Mouse (Mus musculus) liver, embryonic 14.5 days (tissue): ENCODE measurements around the gene Wdr5.
A peak's percentile ranks its signal among the peaks of the same experiment; 100 is the strongest.

ENCODE experiments used
- CTCF ChIP-seq: IDR thresholded peaks from 2 replicates; pipeline ENCODE4 v1.5.1; 2016; ENCODE audit warnings: antibody characterized with exemption, low read depth, control low read depth
- EP300 ChIP-seq: IDR thresholded peaks from 2 replicates; pipeline ENCODE4 v1.6.1; 2016; ENCODE audit warnings: antibody characterized with exemption, low read depth

- 0 out of 2 replicates have a peak, but pooled peaks have one; percentile 12 for TF ChIP-seq CTCF
- TF ChIP-seq EP300: no peak
These were observed 9.4 kb upstream of the Wdr5 start for GRCm38 (mm10) chr2:27505539-27505938.
